Mouse (Mus musculus) hematopoietic stem cell, adult 5-6 weeks (primary cell): Measurements from ENCODE around the gene Gapvd1. TPM values are rescaled to one million over a fixed set of nuclear protein-coding genes. Genes with fewer than 3 reads are reported as not detected.

Experiments used
- ATAC-seq, 2 experiments: fragments of 125-278 bp in 1 of 2; replicated peaks in 1 of 2; 2 replicates each; pipeline ENCODE4 v1.8.0; 2016 to 2017; ENCODE audit warnings: inconsistent platforms in 2 of 2, mild to moderate bottlenecking in 2 of 2, moderate number of reproducible peaks in 2 of 2, low read depth in 1 of 2, moderate TSS enrichment in 1 of 2; ENCODE audit not compliant: low FRiP score in 2 of 2, poor library complexity in 2 of 2, severe bottlenecking in 2 of 2, insufficient read depth in 1 of 2, low TSS enrichment in 1 of 2
- total RNA-seq: library from RNA; stranded (forward); fragments of 172-1452, 232-1000 nt; gene quantifications from 2 replicates; pipeline ENCODE4 v1.2.3, GENCODE M21; 2017

Gene Gapvd1
- total RNA-seq, 1 experiment from 2014 or later: 101 TPM

GRCm38 (mm10) chr2:34669203-34669746, 85.8 kb downstream of the Gapvd1 start:
- no peak for ATAC-seq

DNA sequence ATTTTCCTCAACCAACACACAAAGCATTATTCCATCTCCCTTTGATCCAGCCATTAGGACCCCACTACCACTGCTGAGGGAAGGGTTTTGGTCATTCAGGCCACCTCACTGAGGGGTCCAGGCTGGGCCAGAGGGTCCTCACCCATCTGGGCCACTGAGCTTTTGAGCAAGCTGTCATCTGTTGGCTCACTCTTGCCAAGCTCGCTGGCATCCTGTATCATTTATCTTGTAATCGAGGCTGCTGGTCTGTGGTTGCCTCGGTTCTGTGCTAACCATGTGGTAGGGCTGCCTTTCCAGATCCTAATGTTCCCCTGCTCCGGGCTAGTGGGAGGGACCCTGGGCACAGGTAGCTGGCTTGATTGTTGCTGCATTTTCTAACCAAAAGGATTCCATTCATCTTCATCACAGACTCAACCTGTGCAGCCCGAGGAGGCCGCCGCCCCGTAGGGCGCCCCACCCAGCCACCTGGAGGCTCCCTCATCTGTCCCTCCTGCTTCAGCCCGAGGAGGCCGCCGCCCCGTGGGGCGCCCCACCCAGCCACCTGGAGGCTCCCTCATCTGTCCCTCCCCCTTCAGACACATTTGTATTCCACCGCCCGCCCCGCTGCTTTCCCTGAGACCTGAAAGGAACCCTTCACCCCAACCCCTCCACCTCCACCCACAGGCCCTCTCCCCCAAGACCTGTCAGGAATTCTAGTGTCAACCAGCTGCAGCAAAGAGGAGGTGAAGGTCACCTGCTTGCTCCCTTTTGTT, 86.4 kb downstream of the Gapvd1 start:
- no peak for ATAC-seq

GRCm38 (mm10) chr2:34667820-34668219, 87.2 kb downstream of the Gapvd1 start:
- no peak for ATAC-seq

DNA sequence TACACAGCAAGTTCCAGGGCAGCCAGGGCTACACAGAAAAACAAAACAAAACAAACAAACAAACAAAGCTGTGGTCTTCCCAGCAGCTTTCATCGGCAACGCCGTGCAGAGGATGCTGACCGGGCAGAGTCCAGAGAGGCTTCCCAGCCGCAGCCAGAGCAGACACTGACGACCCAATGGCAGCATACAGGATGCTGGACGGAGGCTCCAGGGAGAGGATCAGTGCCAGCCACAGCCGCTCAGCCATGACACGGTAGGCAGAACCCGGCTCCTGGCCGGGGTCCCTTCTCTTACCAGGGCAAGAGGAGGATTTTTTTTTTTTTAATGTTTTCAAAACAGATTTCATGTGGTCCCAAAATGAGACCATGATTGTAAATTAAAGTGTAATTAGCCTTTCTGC, 107.6 kb downstream of the Gapvd1 start:
- no peak for ATAC-seq

DNA sequence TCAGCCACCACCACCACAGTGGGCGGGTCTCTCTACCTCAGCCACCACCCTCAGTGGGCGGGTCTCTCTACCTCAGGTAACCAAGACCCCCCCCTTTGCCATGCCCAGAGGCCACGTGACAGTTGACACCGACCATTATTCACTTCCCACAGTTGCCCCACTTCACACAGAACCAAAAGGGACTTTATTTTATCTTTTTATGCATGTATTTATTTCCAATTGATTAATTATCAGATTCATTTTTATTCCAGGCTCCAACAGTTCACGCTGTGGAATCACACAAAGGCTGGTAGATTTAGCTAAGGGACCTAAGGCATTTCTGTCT, 108.5 kb downstream of the Gapvd1 start:
- ATAC-seq: no peak

DNA sequence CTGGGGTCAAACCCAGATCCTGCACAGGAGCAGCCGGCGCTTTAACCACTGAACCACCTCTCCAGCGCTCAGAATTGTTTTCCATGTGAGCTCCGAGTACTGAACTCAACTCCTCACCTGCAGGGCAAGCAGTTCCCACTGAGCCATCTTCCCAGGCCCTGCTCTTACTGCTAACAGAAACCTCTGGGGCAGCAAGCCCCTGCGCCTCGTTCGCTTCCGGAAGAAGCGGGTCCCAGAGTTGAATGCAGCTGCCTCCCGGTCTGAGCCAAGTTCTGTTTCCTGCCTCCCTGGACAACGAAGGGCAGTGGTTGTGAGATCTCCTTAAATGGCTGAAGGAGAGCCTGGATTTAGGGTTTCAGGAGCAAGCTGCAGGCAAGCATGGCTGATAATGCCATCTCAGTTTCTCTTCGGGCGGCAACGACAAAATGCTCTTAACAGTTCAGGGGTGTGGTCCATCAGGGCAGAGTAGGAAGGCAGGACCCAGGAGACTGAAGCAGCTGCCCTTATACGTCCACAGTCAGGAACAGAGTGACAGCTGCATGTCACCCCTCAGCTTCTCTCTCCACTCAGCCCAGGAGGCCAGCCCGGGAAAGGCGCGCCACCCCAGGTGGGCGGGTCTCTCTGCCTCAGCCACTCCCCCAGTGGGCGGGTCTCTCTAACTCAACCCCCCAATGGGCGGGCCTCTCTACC, 109.0 kb downstream of the Gapvd1 start:
- ATAC-seq: peak; percentile 93

GRCm38 (mm10) chr2:34644571-34645526, 110.2 kb downstream of the Gapvd1 start:
- ATAC-seq: peak; percentile 51 to 59; a peak in 3 of 4 replicates

DNA sequence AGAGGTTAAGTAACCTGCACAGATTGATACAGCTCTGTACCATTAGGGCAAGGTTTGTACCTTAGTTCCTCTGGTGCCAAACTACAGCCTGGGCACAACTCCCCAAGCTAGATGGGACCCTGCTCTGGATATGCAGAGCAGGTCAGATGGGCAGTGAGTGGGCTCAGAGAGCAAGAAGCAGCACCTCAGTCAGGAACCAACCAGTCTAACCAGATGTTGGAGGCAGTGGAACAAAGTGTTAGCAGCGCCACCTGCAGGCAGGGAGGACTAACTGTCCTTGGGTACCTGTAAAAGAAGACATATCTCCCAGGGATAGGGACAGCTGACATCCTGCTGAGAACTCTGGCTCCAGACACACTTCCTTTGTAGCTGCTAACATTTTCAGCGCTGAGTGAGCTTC, 112.7 kb downstream of the Gapvd1 start:
- no peak for ATAC-seq

DNA sequence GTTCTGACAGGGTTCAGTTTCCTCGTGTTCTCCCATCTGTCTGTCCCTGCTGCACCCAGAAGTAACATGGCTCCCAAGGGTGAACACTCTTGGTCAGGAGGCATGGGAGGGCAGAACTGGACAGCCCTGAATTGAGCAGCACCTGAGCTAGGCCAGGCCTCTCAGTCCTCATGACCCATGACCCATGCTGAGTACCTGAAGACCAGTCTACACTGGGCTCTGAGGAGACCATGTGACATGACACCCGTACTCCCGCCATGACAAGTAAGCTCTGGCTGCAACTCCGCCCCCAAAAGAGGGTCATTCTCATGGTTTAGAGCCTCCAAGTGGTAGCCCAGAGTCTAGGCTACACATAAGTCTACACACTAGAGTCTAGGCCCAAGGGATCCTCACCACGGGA, 115.3 kb downstream of the Gapvd1 start:
- no peak for ATAC-seq

GRCm38 (mm10) chr2:34638955-34639650, 115.9 kb downstream of the Gapvd1 start:
- ATAC-seq: peak; percentile 76 to 81

GRCm38 (mm10) chr2:34635249-34636165, 119.5 kb downstream of the Gapvd1 start:
- no peak for ATAC-seq

- no peak for ATAC-seq
These were observed 123.0 kb downstream of the Gapvd1 start for GRCm38 (mm10) chr2:34632051-34632450.

- ATAC-seq: no peak
These were observed 124.6 kb downstream of the Gapvd1 start for GRCm38 (mm10) chr2:34630445-34630844.

DNA sequence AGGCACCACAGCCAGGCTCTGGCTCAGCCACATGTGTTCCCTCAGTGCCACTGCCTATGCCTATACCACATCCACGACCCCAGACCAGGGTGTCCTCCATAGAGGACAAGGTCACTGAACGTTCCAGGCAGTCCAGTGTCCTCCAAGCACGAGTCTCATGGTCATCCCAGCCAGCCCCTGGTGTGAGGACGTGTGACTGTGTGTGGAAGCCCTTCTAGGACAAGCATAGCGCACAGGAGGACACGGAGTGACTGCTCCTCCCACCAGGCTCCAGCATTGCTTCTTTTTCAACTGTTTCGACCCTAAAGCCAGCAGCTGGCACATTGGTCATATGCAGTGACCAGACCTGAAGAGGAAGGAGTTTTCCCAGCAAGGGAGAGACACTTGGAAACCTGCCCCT, 125.3 kb downstream of the Gapvd1 start:
- ATAC-seq: no peak

DNA sequence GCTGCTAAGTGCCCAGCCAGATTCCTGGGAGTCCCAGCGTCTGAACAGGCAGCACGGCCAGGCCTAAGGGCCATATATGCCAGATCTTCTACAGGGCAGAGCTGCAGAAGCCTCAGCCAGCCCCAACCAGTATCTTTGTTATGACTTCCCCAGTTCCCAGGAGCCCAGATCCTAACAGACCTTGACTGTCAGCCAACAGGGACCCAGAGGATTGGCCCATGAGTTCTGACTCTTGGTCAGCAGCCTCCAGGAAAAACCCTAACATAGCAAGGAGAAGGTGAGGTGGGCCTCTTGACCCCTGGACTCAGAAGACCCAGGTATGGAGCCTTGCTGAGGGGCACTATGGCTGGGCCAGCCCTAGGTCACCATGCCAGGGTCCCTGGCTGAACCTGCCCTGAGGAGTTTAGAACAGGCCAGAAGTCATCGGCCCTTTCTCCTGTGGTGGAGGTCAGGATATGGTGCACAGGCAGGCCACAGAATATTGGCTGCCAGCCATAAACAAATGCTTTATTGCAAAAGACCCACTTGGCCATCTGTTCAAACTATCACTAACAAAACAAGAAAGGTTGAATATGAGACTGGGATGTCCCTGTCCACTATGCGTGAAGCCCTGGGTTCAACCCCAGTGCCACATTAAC, 126.0 kb downstream of the Gapvd1 start:
- ATAC-seq: peak in 1 of 2 experiments; percentile 6; a peak in 2 of 4 replicates
